Mouse (Mus musculus): ENCODE data around the gene Txnl4b. TPM values are rescaled to one million over a fixed set of nuclear protein-coding genes. Genes with fewer than 3 reads are reported as not detected.

Gene Txnl4b
- total and polyA plus RNA-seq, 3 experiments = 13.4 to 17.8 (median 13.6) TPM

- Histone ChIP-seq H3K9me3 (replicated peaks; ENCODE audit: low read length) (no peaks in the 10 kb centered on the region), H3K27me3 (replicated peaks) (no peaks in the 10 kb centered on the region), H3K4me2 (ENCODE audit: insufficient read depth, low read depth, poor library complexity, severe bottlenecking) (no peak overlapping the region), H3K4me3 (replicated peaks in 1 of 3; ENCODE audit: low read depth in 2 of 3, low read length in 2 of 3, poor library complexity in 1 of 3) (no peak overlapping the region), H3K9ac (ENCODE audit: insufficient read depth, low read depth) (no peak overlapping the region), H3K4me1 (ENCODE audit: control insufficient read depth in 1 of 2, insufficient read depth in 2 of 2) (0 out of 4 replicates have a peak, but pooled peaks cover 0 to 3% of the 10 kb centered on the region in 2 experiments), H3K27ac (ENCODE audit: insufficient read depth, low read depth) (no peak overlapping the region), H3K79me2 (replicated peaks; ENCODE audit: control insufficient read depth, extremely low read depth, insufficient read depth, poor library complexity, severe bottlenecking) (no peaks in the 10 kb centered on the region), H3K36me3 (replicated peaks in 1 of 2; ENCODE audit: control insufficient read depth in 1 of 2, insufficient read depth in 1 of 2, low read length in 1 of 2) (no peaks in the 10 kb centered on the region)
- TF ChIP-seq SMC3 (IDR thresholded peaks at IDR 0.05; ENCODE audit: low read depth, low read length) (peak; percentile 25), ZKSCAN1 (IDR thresholded peaks at IDR 0.05; ENCODE audit: borderline replicate concordance, low read depth, low read length) (no peak), CTCF (conservative IDR thresholded peaks at IDR 0.05 in 1 of 2, IDR thresholded peaks at IDR 0.05 in 1 of 2; ENCODE audit: low read depth in 2 of 2, low read length in 2 of 2) (peak; percentile 73 to 91), RAD21 (IDR thresholded peaks at IDR 0.05; ENCODE audit: low read depth, low read length) (peak; percentile 44), MAX (IDR thresholded peaks at IDR 0.05; ENCODE audit: low read length) (no peak)
- dilution Hi-C loops (cut with MboI; ENCODE audit: extremely low pct_ligation_motif_present, extremely low pct_unique_long_range_greater_than_20kb, low sequenced_read_pairs) = no loop called here
- in situ Hi-C loops (cut with MboI; ENCODE audit: low pct_ligation_motif_present, low pct_unique_long_range_greater_than_20kb, low sequenced_read_pairs) = no loop called here
- DNase-seq (ENCODE audit: extremely low read depth) = peak; percentile 65
Observed at GRCm38 (mm10) chr8:109535140-109535990, 30.3 kb upstream of the Txnl4b start.

- dilution Hi-C loops (cut with MboI; ENCODE audit: extremely low pct_ligation_motif_present, extremely low pct_unique_long_range_greater_than_20kb, low sequenced_read_pairs) = no loop called here
- Histone ChIP-seq H3K4me2 (ENCODE audit: insufficient read depth, low read depth, poor library complexity, severe bottlenecking) (no peak overlapping the region), H3K9me3 (replicated peaks; ENCODE audit: low read length) (no peaks in the 10 kb centered on the region), H3K27me3 (replicated peaks) (no peaks in the 10 kb centered on the region), H3K79me2 (replicated peaks; ENCODE audit: control insufficient read depth, extremely low read depth, insufficient read depth, poor library complexity, severe bottlenecking) (no peaks in the 10 kb centered on the region), H3K4me3 (replicated peaks in 1 of 3; ENCODE audit: low read depth in 2 of 3, low read length in 2 of 3, poor library complexity in 1 of 3) (no peak overlapping the region), H3K9ac (ENCODE audit: insufficient read depth, low read depth) (no peak overlapping the region), H3K36me3 (replicated peaks in 1 of 2; ENCODE audit: control insufficient read depth in 1 of 2, insufficient read depth in 1 of 2, low read length in 1 of 2) (no peaks in the 10 kb centered on the region), H3K4me1 (ENCODE audit: control insufficient read depth in 1 of 2, insufficient read depth in 2 of 2) (0 out of 4 replicates have a peak, but pooled peaks cover 0 to 3% of the 10 kb centered on the region in 2 experiments), H3K27ac (ENCODE audit: insufficient read depth, low read depth) (no peak overlapping the region)
- DNase-seq (ENCODE audit: extremely low read depth) = peak; percentile 81
- in situ Hi-C loops (cut with MboI; ENCODE audit: low pct_ligation_motif_present, low pct_unique_long_range_greater_than_20kb, low sequenced_read_pairs) = no loop called here
- TF ChIP-seq HCFC1 (IDR thresholded peaks at IDR 0.05; ENCODE audit: low read depth, low read length) = no peak
- TF ChIP-seq SIN3A (IDR thresholded peaks at IDR 0.05; ENCODE audit: low read length) = no peak
- TF ChIP-seq KAT2A (IDR thresholded peaks at IDR 0.05; ENCODE audit: insufficient replicate concordance, low read length) = no peak
- peak; percentile 75 for TF ChIP-seq RAD21 (IDR thresholded peaks at IDR 0.05; ENCODE audit: low read depth, low read length)
- TF ChIP-seq ELF1 (IDR thresholded peaks at IDR 0.05; ENCODE audit: low read depth, low read length) = no peak
- TF ChIP-seq E2F4 (IDR thresholded peaks at IDR 0.05; ENCODE audit: insufficient replicate concordance, low read depth, low read length) = no peak
- TF ChIP-seq SMC3 (IDR thresholded peaks at IDR 0.05; ENCODE audit: low read depth, low read length) = peak; percentile 69
- peak; percentile 72 to 77 for TF ChIP-seq CTCF (conservative IDR thresholded peaks at IDR 0.05 in 1 of 2, IDR thresholded peaks at IDR 0.05 in 1 of 2; ENCODE audit: low read depth in 2 of 2, low read length in 2 of 2)
- TF ChIP-seq MAX (IDR thresholded peaks at IDR 0.05; ENCODE audit: low read length) = no peak
Observed at GRCm38 (mm10) chr8:109536703-109537102, 29.0 kb upstream of the Txnl4b start.

GRCm38 (mm10) chr8:109542165-109542564, 23.5 kb upstream of the Txnl4b start:
- in situ Hi-C loops (cut with MboI; ENCODE audit: low pct_ligation_motif_present, low pct_unique_long_range_greater_than_20kb, low sequenced_read_pairs) = no loop called here
- H3K27ac ChIP-seq (ENCODE audit: insufficient read depth, low read depth) = no peak overlapping the region
- H3K9me3 ChIP-seq (replicated peaks; ENCODE audit: low read length) = no peaks in the 10 kb centered on the region
- no peak overlapping the region for H3K4me3 ChIP-seq (replicated peaks in 1 of 3; ENCODE audit: low read depth in 2 of 3, low read length in 2 of 3, poor library complexity in 1 of 3)
- peaks cover 14 to 20% of the 10 kb centered on the region in 2 experiments; a peak in 3 of 4 replicates for H3K4me1 ChIP-seq (ENCODE audit: control insufficient read depth in 1 of 2, insufficient read depth in 2 of 2)
- peaks cover 4 to 16% of the 10 kb centered on the region in 2 experiments for H3K36me3 ChIP-seq (replicated peaks in 1 of 2; ENCODE audit: control insufficient read depth in 1 of 2, insufficient read depth in 1 of 2, low read length in 1 of 2)
- no peak overlapping the region for H3K9ac ChIP-seq (ENCODE audit: insufficient read depth, low read depth)
- peak overlapping the region; percentile 68 for H3K4me2 ChIP-seq (ENCODE audit: insufficient read depth, low read depth, poor library complexity, severe bottlenecking)
- no peak for TF ChIP-seq ZNF384 (IDR thresholded peaks at IDR 0.05; ENCODE audit: low read depth, low read length)
- no peak for TF ChIP-seq GABPA (IDR thresholded peaks at IDR 0.05; ENCODE audit: insufficient replicate concordance, low read depth, low read length)
- peak; percentile 31; the same call in 1 of the 2 replicates for TF ChIP-seq NELFE (IDR thresholded peaks at IDR 0.05; ENCODE audit: low read depth, low read length)
- no peak for TF ChIP-seq MAX (IDR thresholded peaks at IDR 0.05; ENCODE audit: low read length)
- TF ChIP-seq MYC (IDR thresholded peaks at IDR 0.05; ENCODE audit: low read depth, low read length) = 0 out of 2 replicates have a peak, but pooled peaks have one; percentile 22
- TF ChIP-seq JUND (conservative IDR thresholded peaks at IDR 0.05; ENCODE audit: low read depth, low read length) = peak; percentile 81
- TF ChIP-seq TCF12 (IDR thresholded peaks at IDR 0.05; ENCODE audit: low read depth, low read length) = no peak
- no peak for TF ChIP-seq ZKSCAN1 (IDR thresholded peaks at IDR 0.05; ENCODE audit: borderline replicate concordance, low read depth, low read length)
- no peak for TF ChIP-seq ELF1 (IDR thresholded peaks at IDR 0.05; ENCODE audit: low read depth, low read length)
- no peak for TF ChIP-seq CTCF (conservative IDR thresholded peaks at IDR 0.05 in 1 of 2, IDR thresholded peaks at IDR 0.05 in 1 of 2; ENCODE audit: low read depth in 2 of 2, low read length in 2 of 2)
- TF ChIP-seq IRF4 (IDR thresholded peaks at IDR 0.05; ENCODE audit: low read depth, low read length) = peak; percentile 84
- TF ChIP-seq EP300 (IDR thresholded peaks at IDR 0.05; ENCODE audit: low read length) = peak; percentile 69
- TF ChIP-seq POLR2A (IDR thresholded peaks at IDR 0.05; ENCODE audit: low read depth, low read length) = 0 out of 2 replicates have a peak, but pooled peaks have one; percentile 33
- TF ChIP-seq JUN (IDR thresholded peaks at IDR 0.05; ENCODE audit: insufficient read depth, low read depth, low read length) = peak; percentile 57
- TF ChIP-seq ZMIZ1 (IDR thresholded peaks at IDR 0.05; ENCODE audit: low read depth, low read length) = no peak
- H3K79me2 ChIP-seq (replicated peaks; ENCODE audit: control insufficient read depth, extremely low read depth, insufficient read depth, poor library complexity, severe bottlenecking) = no peaks in the 10 kb centered on the region
- no peaks in the 10 kb centered on the region for H3K27me3 ChIP-seq (replicated peaks)
- dilution Hi-C loops (cut with MboI; ENCODE audit: extremely low pct_ligation_motif_present, extremely low pct_unique_long_range_greater_than_20kb, low sequenced_read_pairs) = no loop called here
- DNase-seq (ENCODE audit: extremely low read depth) = peak; percentile 50

All from CH12.LX (cell line).